Mouse (Mus musculus): ENCODE measurements around the gene Prkn. TPM values are rescaled to one million over a fixed set of nuclear protein-coding genes. Genes with fewer than 3 reads are reported as not detected.

The Prkn gene
- total and polyA plus RNA-seq, 3 experiments = 4.5 to 10.6 (median 10.3) TPM

DNA sequence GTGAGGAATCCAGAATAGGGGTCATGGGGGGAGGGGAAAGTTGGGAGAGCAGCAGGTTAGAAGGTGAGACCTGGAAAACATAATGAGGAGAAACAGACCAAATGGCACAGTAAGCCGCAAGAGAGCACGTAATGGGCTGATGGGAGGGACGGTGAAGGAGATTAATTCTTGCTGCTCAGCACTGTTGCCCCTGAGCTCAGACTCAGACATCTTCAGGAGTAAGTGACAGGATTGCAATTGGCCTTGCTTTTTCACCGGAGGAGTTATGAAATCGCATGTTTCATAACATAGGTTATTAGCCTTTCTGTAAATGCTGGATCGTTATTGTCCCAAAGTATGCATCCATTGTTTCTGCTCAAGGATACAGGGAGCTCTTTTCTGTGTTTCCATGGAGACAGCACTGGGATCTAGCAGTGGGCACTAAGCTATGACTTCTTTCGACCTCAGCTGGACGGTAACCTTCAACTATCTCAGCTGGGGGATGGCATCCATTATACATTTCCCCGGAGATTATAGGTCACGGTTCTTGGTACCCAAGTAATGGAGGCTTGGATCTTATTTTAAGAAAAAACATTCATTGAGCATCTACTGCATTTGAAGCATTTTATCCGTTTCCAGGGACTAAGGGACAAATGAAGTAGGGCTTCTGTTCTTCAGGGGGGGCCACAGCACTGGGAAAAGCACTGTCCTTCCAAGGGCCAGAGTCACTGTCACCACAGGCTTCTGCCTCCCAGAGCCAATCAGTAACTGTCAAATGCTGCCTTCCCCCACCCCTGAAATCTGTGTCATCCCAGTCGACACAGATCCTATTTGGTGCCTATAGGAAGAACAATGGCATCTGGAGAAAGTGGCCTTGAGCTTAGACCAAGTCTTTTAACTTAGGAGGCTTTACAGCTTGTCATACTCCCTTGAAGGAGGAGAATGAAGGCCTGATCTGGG is 890.7 kb downstream of the Prkn start:
- Histone ChIP-seq H3K79me2 (replicated peaks; ENCODE audit: control insufficient read depth, insufficient read depth, low read length) (no peaks in the 10 kb centered on the region), H3K36me3 (ENCODE audit: control insufficient read depth, insufficient read depth, low read length) (no peaks in the 10 kb centered on the region), H3K9ac (ENCODE audit: low read depth, low read length) (no peak overlapping the region), H3K27ac (no peak overlapping the region), H3K4me3 (no peak overlapping the region), H3K27me3 (ENCODE audit: control insufficient read depth, insufficient read depth, low read length) (no peaks in the 10 kb centered on the region), H3K4me1 (ENCODE audit: control insufficient read depth, insufficient read depth, low read length) (no peaks in the 10 kb centered on the region)
- intact Hi-C loops (cut with DNase I) = no loop called here
- 85% methylated on average over 12 of the region's 12 CpGs for WGBS
- no peak for DNase-seq
- TF ChIP-seq CTCF (IDR thresholded peaks at IDR 0.05) = no peak
- TF ChIP-seq POLR2A (IDR thresholded peaks at IDR 0.05; ENCODE audit: insufficient read depth, low read depth, low read length) = no peak
- TF ChIP-seq EP300 (IDR thresholded peaks at IDR 0.05; ENCODE audit: insufficient read depth, low read depth, low read length) = no peak

- no peaks in the 10 kb centered on the region for H3K79me2 ChIP-seq (replicated peaks; ENCODE audit: control insufficient read depth, insufficient read depth, low read length)
- no peaks in the 10 kb centered on the region for H3K27me3 ChIP-seq (ENCODE audit: control insufficient read depth, insufficient read depth, low read length)
- DNase-seq = no peak
- TF ChIP-seq CTCF (IDR thresholded peaks at IDR 0.05) = no peak
- TF ChIP-seq POLR2A (IDR thresholded peaks at IDR 0.05; ENCODE audit: insufficient read depth, low read depth, low read length) = no peak
- no peak for TF ChIP-seq EP300 (IDR thresholded peaks at IDR 0.05; ENCODE audit: insufficient read depth, low read depth, low read length)
- no peak overlapping the region for H3K4me3 ChIP-seq
- WGBS = 66% methylated on average over 12 of the region's 12 CpGs
- intact Hi-C loops (cut with DNase I) = no loop called here
- no peaks in the 10 kb centered on the region for H3K4me1 ChIP-seq (ENCODE audit: control insufficient read depth, insufficient read depth, low read length)
- no peaks in the 10 kb centered on the region for H3K36me3 ChIP-seq (ENCODE audit: control insufficient read depth, insufficient read depth, low read length)
- no peak overlapping the region for H3K9ac ChIP-seq (ENCODE audit: low read depth, low read length)
- no peak overlapping the region for H3K27ac ChIP-seq
Measured at GRCm38 (mm10) chr17:11735158-11735877, 895.1 kb downstream of the Prkn start.

- WGBS = 81% methylated on average over 3 of the region's 3 CpGs
- intact Hi-C loops (cut with DNase I) = no loop called here
- TF ChIP-seq CTCF (IDR thresholded peaks at IDR 0.05) = no peak
- no peak for TF ChIP-seq EP300 (IDR thresholded peaks at IDR 0.05; ENCODE audit: insufficient read depth, low read depth, low read length)
- TF ChIP-seq POLR2A (IDR thresholded peaks at IDR 0.05; ENCODE audit: insufficient read depth, low read depth, low read length) = no peak
Measured at GRCm38 (mm10) chr17:11736531-11736930, 896.3 kb downstream of the Prkn start.

DNA sequence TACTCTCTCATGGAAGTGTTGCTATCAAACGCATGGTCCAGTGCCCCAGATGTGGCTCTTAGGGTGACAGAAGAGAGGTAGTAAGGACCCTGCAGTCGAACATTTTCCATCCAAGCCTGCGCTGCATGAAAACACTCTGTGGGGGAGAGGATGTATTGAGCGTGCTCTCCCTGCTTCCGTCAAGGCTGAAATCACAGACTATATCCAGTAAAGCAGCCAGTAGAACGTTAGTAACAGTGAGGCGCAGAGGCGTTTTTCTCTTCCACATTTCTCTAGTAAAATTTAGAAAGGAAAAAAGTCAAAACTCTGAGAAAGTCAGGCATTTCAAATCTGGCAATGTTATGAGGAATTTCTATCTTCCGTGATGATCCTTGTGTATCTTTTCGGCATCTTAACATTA is 897.7 kb downstream of the Prkn start:
- Histone ChIP-seq H3K9ac (ENCODE audit: low read depth, low read length) (no peak overlapping the region), H3K36me3 (ENCODE audit: control insufficient read depth, insufficient read depth, low read length) (no peaks in the 10 kb centered on the region), H3K27ac (no peak overlapping the region), H3K4me3 (no peak overlapping the region), H3K4me1 (ENCODE audit: control insufficient read depth, insufficient read depth, low read length) (no peaks in the 10 kb centered on the region), H3K79me2 (replicated peaks; ENCODE audit: control insufficient read depth, insufficient read depth, low read length) (no peaks in the 10 kb centered on the region), H3K27me3 (ENCODE audit: control insufficient read depth, insufficient read depth, low read length) (no peaks in the 10 kb centered on the region)
- WGBS = 95% methylated on average over 10 of the region's 10 CpGs
- DNase-seq = no peak
- intact Hi-C loops (cut with DNase I) = no loop called here
- TF ChIP-seq POLR2A (IDR thresholded peaks at IDR 0.05; ENCODE audit: insufficient read depth, low read depth, low read length) (no peak), EP300 (IDR thresholded peaks at IDR 0.05; ENCODE audit: insufficient read depth, low read depth, low read length) (no peak), CTCF (IDR thresholded peaks at IDR 0.05) (no peak)

More at GRCm38 (mm10) chr17:11736531-11736930, 896.3 kb downstream of the Prkn start:
- no peaks in the 10 kb centered on the region for H3K27me3 ChIP-seq (ENCODE audit: control insufficient read depth, insufficient read depth, low read length)
- no peak overlapping the region for H3K27ac ChIP-seq
- no peaks in the 10 kb centered on the region for H3K4me1 ChIP-seq (ENCODE audit: control insufficient read depth, insufficient read depth, low read length)
- H3K9ac ChIP-seq (ENCODE audit: low read depth, low read length) = no peak overlapping the region
- no peaks in the 10 kb centered on the region for H3K79me2 ChIP-seq (replicated peaks; ENCODE audit: control insufficient read depth, insufficient read depth, low read length)
- H3K36me3 ChIP-seq (ENCODE audit: control insufficient read depth, insufficient read depth, low read length) = no peaks in the 10 kb centered on the region
- no peak overlapping the region for H3K4me3 ChIP-seq
- DNase-seq = no peak

GRCm38 (mm10) chr17:11740716-11741115 is 900.5 kb downstream of the Prkn start:
- Histone ChIP-seq H3K4me3 (no peak overlapping the region), H3K4me1 (ENCODE audit: control insufficient read depth, insufficient read depth, low read length) (no peaks in the 10 kb centered on the region)
- intact Hi-C loops (cut with DNase I) = no loop called here

More at GRCm38 (mm10) chr17:11740716-11741115, 900.5 kb downstream of the Prkn start:
- Histone ChIP-seq H3K79me2 (replicated peaks; ENCODE audit: control insufficient read depth, insufficient read depth, low read length) (no peaks in the 10 kb centered on the region), H3K27me3 (ENCODE audit: control insufficient read depth, insufficient read depth, low read length) (no peaks in the 10 kb centered on the region), H3K9ac (ENCODE audit: low read depth, low read length) (no peak overlapping the region), H3K36me3 (ENCODE audit: control insufficient read depth, insufficient read depth, low read length) (no peaks in the 10 kb centered on the region), H3K27ac (no peak overlapping the region)
- TF ChIP-seq POLR2A (IDR thresholded peaks at IDR 0.05; ENCODE audit: insufficient read depth, low read depth, low read length) (no peak), EP300 (IDR thresholded peaks at IDR 0.05; ENCODE audit: insufficient read depth, low read depth, low read length) (no peak), CTCF (IDR thresholded peaks at IDR 0.05) (no peak)
- DNase-seq = no peak
